Mouse (Mus musculus) adrenal gland, postnatal 10 days (tissue): ENCODE results near the gene Creb3l4. TPM values are rescaled to one million over a fixed set of nuclear protein-coding genes. Genes with fewer than 3 reads are reported as not detected.
"Not testable (repeated sequence)": the region's sequence is repeated elsewhere in the genome, so short reads cannot be mapped to it uniquely, and the experiment has no call there.

Experiments used
- DNase-seq: peaks from one replicate; pipeline ENCODE4 v3.0.0; 2021; ENCODE audit warnings: mixed read lengths
- total RNA-seq, 2 experiments: library from RNA; stranded (reverse); gene quantifications; 2 replicates each; pipeline ENCODE4 v1.2.3; 2021

The Creb3l4 gene
- total RNA-seq, 2 experiments from 2014 or later: 0.36 to 0.55 TPM

DNA sequence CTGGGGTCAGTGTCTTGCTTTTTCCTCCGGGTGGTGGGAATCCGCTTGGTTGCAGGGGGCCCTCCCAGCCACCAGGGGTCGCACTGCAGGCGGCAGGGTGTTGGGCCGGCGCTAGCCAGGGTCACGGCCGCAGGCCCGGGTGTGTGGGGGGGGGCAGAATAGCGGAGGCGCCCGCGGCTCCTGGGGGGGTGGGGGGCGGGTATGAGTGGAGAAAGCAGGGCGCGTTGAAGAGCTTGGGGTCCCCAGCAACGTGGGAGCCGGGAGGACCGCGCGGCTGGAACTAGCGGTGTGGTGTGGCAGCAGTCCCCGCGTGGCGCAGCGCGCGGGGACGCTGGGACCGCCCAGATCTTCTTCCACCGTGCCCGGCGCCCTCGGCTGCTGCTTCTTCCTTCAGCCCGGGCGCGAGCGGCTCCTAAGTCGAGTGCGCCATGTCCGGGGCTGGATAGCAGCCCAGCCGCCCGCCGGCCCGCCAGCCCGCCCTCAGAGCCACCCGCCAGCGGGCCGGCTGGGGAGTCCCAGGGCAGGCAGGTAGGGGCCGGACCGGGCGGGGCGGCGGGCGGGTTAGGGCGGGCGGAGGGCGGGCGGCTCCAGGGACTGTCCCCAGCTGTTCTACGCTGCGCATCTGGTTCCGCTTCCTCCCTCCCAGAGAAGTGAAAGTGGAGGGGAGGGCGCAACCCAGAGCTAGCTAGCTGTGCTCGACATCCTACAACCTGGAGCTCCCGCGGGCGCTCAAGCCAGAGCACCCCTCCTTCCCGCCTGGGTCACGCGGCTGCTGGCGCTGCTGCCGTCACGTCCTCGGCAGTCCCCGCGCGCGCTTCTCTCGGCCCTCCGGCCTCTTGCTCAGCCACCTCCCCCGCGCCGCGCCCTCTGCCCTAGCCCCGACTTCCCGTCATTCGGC, 22.0 kb upstream of the Creb3l4 start, which contains the start of gene Dennd4b:
TSS of gene Dennd4b (plus strand) at position 152 of the 898 bp plus-strand sequence.
- peak; percentile 97 for DNase-seq

- DNase-seq: no peak
Measured at GRCm38 (mm10) chr3:90264687-90265033, 21.3 kb upstream of the Creb3l4 start.

DNA sequence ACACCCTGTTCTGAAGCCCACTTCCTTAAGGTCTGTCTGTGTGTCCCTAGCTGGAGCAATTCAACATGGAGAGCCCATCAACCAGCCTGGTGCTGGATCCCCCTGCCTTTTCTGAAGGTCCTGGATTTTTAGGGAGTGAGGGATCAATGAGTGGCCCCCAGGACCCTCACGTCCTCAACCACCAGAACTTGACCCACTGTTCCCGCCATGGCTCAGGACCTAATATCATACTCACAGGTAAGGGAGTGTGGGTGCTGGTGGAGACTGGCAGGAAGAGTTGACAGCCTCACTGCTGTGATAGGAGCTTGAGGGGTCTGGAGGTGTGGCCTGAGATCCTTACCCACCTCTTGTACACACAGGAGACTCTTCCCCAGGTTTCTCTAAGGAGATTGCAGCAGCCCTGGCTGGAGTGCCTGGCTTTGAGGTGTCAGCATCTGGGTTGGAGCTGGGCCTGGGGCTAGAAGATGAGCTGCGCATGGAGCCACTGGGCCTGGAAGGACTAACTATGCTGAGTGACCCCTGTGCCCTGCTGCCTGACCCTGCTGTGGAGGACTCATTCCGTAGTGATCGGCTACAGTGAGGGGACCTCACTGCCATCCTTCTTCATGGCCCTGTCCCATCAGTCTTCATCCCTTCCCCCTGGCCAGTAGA, 19.9 kb upstream of the Creb3l4 start:
- no peak for DNase-seq

DNA sequence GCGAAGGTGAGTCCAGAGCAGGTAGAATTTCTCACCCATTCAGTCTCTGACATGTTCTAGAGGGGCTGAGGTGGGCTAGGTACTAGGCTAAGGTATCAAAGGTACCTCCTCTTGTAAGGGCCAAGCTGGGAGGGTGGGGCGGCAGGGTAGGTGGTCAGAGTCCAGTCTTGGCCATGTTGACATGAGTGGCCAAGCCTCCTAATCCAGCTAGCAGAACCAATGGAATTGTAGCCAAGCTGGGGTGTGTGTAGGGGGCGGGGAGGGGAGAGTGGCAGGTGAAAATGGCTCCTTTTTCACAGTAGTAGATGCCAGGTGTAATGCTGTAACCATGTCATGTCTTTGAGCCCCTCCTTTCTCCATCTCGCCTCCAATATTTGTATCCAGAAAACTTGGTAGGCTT, 15.2 kb upstream of the Creb3l4 start:
- DNase-seq: no peak

DNA sequence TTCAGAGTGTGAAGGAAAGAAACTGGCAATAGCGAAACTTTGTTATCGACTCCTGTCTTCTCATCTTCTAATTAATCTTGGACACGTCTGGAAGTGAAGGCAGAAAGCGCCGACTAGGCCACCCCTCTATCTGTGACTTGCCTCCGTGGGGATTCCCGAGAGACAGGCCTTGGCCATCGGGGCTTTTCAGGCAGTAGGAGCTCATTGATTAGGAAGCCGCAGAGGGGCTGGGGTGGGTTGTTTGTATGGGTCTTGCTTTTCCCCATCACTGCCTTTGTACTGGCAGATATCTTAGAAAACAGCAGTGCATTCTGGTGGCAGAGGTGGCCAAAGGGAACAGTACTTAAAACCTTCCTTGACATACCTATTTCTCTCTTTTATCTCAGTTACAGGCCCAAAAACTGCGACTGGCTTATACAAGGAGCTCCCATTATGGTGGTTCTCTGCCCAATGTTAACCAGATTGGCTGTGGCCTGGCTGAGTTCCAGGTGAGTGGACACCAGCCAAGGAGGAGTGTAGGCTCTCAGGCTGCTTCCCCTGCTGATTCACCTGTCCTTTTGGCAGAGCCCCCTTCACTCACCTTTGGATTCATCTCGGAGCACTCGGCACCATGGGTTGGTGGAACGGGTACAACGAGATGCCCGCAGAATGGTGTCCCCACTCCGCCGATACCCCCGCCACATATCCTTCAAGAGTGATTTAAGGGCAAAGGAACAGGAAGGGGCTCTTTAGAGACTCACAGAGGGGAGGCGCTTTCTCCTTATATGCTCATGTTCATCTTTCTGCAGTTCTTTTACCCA, 13.6 kb upstream of the Creb3l4 start:
- peak; percentile 66 for DNase-seq

- DNase-seq: no peak
Measured at GRCm38 (mm10) chr3:90255784-90256353, 12.6 kb upstream of the Creb3l4 start.

- DNase-seq: no peak
Measured at GRCm38 (mm10) chr3:90255194-90255565, 11.9 kb upstream of the Creb3l4 start.

GRCm38 (mm10) chr3:90254419-90255193, 11.3 kb upstream of the Creb3l4 start:
- peak; percentile 77 for DNase-seq

GRCm38 (mm10) chr3:90253653-90254418, 10.5 kb upstream of the Creb3l4 start, which contains the start of gene Crtc2:
Gene Crtc2 (plus strand): TSS chr3:90254163.
- peak; percentile 95 for DNase-seq

DNA sequence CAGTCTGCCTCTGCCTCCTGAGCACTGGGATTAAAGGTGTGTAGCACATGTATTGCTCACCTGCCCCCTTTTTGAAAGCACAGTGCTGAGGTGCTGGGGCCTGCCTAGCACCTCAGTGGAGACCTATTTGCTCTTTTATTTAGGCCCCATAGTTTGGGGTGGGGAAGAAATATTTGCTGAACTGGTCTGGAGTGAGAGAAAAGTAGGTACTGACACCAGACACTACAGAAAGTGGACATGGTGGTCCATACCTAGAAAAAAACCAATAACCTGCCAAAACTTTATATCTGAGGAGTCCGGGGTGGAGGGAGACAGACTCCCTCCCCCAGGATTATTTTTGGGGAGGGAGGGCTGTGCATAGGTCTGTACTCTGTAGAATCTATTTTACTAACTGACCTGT, 9.9 kb upstream of the Creb3l4 start:
- not testable (repeated sequence) for DNase-seq

DNA sequence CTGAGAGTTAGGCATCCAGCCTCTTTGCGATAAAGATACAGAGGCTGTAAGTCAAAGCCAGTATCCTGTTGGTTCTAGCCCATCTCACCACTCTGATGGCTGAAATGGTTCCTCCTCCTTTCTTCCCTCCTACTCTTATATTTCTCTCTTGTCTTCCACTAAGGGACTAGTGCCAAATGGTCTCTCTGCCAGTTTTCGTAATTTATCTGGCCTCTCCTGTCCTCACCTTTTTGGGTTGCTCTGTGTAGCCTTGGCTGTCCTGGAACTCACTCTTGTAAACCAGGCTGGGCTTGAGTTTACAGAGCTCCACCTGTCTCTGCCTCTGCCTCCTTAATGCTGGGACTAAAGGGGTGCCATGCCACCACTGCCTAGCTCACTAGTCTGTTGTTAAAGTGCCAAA, 9.3 kb upstream of the Creb3l4 start:
- DNase-seq: not testable (repeated sequence)

DNA sequence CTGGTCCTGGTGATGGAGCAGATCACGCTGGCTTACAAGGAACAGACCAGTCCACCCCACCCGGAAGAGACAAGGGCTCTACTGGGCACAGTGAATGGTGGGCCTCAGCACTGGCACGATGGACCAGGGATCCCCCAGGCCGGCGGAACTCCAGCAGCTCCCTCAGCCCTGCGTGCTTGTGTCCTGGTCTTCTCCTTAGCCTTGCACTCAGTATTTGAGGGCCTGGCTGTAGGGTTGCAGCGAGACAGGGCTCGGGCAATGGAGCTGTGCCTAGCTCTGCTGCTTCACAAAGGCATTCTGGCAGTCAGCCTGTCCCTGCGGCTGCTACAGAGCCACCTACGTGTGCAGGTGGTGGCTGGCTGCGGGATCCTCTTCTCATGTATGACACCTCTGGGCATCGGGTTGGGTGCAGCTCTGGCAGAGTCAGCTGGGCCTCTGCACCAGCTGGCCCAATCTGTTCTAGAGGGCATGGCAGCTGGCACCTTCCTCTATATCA, 8.5 kb upstream of the Creb3l4 start:
- not testable (repeated sequence) for DNase-seq

- DNase-seq: no peak
Measured at GRCm38 (mm10) chr3:90250791-90251190, 7.5 kb upstream of the Creb3l4 start.

DNA sequence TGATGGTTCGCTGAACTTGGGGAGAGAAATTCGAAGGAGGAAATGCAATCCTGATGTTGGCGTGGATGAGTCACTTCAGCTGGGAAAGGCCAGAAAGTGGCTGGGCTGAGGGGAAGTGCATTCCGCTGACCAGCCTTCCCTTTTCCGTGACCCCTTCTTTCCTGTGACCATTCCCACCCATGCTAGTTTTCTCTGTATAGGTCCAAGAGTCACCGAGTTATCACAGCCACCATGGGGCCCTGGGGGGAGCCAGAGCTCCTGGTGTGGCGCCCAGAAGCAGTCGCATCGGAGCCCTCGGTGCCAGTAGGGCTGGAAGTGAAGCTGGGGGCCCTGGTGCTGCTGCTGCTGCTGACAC, 5.4 kb upstream of the Creb3l4 start:
- DNase-seq: peak; percentile 56

GRCm38 (mm10) chr3:90247960-90248745, 4.8 kb upstream of the Creb3l4 start, which contains the start of gene Slc39a1:
Gene Slc39a1 (plus strand): TSS chr3:90248172.
- DNase-seq: peak; percentile 94

DNA sequence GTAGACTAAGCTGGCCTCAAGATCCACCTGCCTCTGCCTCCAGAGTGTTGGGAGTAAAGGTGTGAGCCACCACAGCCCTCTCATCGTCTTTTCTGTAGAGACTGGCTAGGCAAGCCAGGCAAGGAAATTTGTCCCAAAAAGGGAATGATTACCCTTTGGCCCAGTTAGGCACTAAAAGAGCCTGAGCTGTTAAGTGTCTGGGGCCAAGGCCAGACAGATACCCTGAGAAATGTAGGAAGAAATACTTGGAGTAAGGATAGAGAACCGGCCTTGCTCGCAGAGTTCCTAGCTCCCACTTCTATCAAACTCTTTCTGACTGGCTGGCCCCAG, 4.3 kb upstream of the Creb3l4 start:
- DNase-seq: no peak

DNA sequence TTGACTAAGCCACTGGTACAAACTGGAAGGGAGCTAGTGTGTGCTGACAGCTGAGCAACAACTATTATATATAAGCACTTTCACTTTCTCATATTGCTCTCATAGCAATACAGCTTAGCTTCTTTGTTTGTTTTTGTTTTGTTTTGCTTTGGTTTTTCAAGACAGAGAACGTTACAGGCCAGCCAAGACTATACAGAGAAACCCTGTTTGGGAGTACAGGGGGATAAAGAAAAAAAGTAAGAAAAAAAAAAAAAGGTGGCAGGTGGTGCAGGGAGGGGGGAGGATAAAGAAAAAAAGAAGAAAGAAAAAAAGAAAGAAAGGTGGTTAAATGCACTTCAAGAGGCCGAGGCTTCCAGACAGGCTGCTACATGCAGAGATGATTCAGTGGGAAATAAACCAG, 2.1 kb upstream of the Creb3l4 start:
- no peak for DNase-seq

- no peak for DNase-seq
Measured at GRCm38 (mm10) chr3:90241669-90242358, 1.5 kb downstream of the Creb3l4 start.

DNA sequence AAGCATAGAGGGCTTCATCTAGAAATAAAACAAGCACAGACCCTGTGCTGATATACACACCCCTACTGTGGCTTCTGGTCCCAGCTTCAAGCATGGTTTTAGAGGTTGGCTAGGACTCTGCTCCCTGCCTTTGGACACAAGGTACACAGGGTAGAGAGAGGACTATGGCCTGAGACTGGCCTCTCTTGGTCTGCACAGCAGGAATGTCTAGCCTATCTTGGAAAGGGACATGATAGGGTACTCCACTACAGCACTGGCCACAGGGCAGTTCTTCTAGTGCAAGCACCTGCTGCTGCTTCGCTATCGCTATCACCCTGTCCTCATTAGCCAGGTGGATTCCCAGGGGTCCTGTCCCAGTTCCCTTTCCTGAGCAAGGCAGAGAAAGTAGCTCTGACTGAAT, 2.1 kb downstream of the Creb3l4 start:
- no peak for DNase-seq
